Mouse (Mus musculus) brain, embryonic 14.5 days (tissue): Measurements from ENCODE around the gene Cadps.

Experiments
- CTCF ChIP-seq: fragments of 200-500 bp; IDR thresholded peaks from 2 replicates; pipeline ENCODE4 v1.5.1; 2012; ENCODE audit warnings: inconsistent platforms, mild to moderate bottlenecking, moderate library complexity, borderline replicate concordance; ENCODE audit not compliant: insufficient read depth, insufficient read length; ENCODE audit errors: extremely low read depth
- POLR2A ChIP-seq: fragments of 200-500 bp; IDR thresholded peaks from 2 replicates; pipeline ENCODE4 v1.6.1; 2012; ENCODE audit warnings: mild to moderate bottlenecking, inconsistent platforms, borderline replicate concordance; ENCODE audit not compliant: poor library complexity, insufficient read depth, insufficient read length, severe bottlenecking; ENCODE audit errors: extremely low read depth

DNA sequence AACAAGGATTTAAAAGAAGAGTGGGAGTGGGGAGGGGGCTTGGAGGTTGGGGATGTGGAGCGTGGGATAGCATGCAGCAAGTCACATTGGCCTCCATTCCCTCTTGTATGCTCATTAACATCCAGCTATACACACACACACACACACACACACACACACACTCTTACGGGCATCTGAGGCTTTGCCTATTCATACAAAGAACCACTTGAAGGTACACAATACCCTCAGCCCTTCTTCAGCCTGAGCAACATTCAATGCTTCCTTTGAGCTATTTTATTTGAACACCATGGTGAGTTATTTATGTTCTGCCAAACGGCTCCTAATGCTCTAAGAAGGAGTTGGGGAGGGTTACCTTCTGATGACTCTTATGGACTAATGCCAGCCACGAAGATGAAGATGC lies 227.6 kb downstream of the Cadps start:
- TF ChIP-seq POLR2A (no peak), CTCF (no peak)
